Mouse (Mus musculus) small intestine, adult 2 months (tissue): ENCODE data around the gene Asic2. TPM values are rescaled to one million over a fixed set of nuclear protein-coding genes. Genes with fewer than 3 reads are reported as not detected.

Source experiments
- H3K27ac ChIP-seq: fragments of 200-500 bp; 2 replicates; pipeline ENCODE4 v1.5.1; 2012; ENCODE audit warnings: low read depth, low read length, control low read depth, inconsistent platforms; ENCODE audit not compliant: insufficient read depth
- H3K27me3 ChIP-seq: fragments of 200-500 bp; 2 replicates; pipeline ENCODE4 v1.6.1; 2012; ENCODE audit warnings: mild to moderate bottlenecking, moderate library complexity, low read length, inconsistent platforms; ENCODE audit not compliant: control insufficient read depth, insufficient read depth
- H3K36me3 ChIP-seq: fragments of 200-500 bp; 2 replicates; pipeline ENCODE4 v1.6.1; 2012; ENCODE audit warnings: mild to moderate bottlenecking, low read length, control low read depth, inconsistent platforms; ENCODE audit not compliant: control insufficient read depth, insufficient read depth
- H3K4me1 ChIP-seq: fragments of 200-500 bp; 2 replicates; pipeline ENCODE4 v1.6.1; 2012; ENCODE audit warnings: low read length, inconsistent platforms, mixed read lengths; ENCODE audit not compliant: control insufficient read depth, insufficient read depth, insufficient read length
- H3K4me3 ChIP-seq: fragments of 200-500 bp; 2 replicates; pipeline ENCODE4 v1.5.1; 2012; ENCODE audit warnings: low read depth, mild to moderate bottlenecking, control low read depth, inconsistent platforms, low read length, moderate library complexity
- CTCF ChIP-seq: fragments of 200-500 bp; IDR thresholded peaks from 2 replicates; pipeline ENCODE4 v1.5.1; 2012; ENCODE audit warnings: low read depth, mild to moderate bottlenecking, control low read depth, inconsistent platforms, low read length, moderate library complexity, mixed read lengths; ENCODE audit not compliant: insufficient replicate concordance, insufficient read length; ENCODE audit errors: extremely low read depth
- POLR2A ChIP-seq: fragments of 200-500 bp; IDR thresholded peaks from 2 replicates; pipeline ENCODE4 v1.6.1; 2012; ENCODE audit warnings: low read depth, mild to moderate bottlenecking, control low read depth, inconsistent platforms, low read length, moderate library complexity
- WGBS: fragments of 180-500 bp; shearing (Covaris S2); methylation state at CpG from one replicate; pipeline ENCODE4 v1.1.7; 2018; 5-methylcytosine and 5-hydroxymethylcytosine counted together
- polyA plus RNA-seq: library from polyadenylated mRNA; depleted of rRNA; stranded (reverse); fragments of >200 nt; gene quantifications from 2 replicates; pipeline ENCODE4 v1.2.3, GENCODE M21; 2012

Asic2 gene
- polyA plus RNA-seq, 1 experiment = 1.4 TPM

- Histone ChIP-seq H3K4me3 (no peak overlapping the region), H3K36me3 (no peaks in the 10 kb centered on the region), H3K4me1 (no peaks in the 10 kb centered on the region), H3K27me3 (no peaks in the 10 kb centered on the region), H3K27ac (no peak overlapping the region)
- WGBS = 81% methylated on average over 10 of the region's 10 CpGs
- TF ChIP-seq CTCF = no peak
- TF ChIP-seq POLR2A = no peak
Observed at GRCm38 (mm10) chr11:81002769-81003430, 965.4 kb downstream of the Asic2 start.

GRCm38 (mm10) chr11:80995621-80996020 is 972.6 kb downstream of the Asic2 start:
- H3K4me3 ChIP-seq = no peak overlapping the region
- no peak overlapping the region for H3K27ac ChIP-seq
- 75% methylated on average over 5 of the region's 5 CpGs for WGBS
- H3K36me3 ChIP-seq = no peaks in the 10 kb centered on the region
- no peaks in the 10 kb centered on the region for H3K4me1 ChIP-seq
- no peaks in the 10 kb centered on the region for H3K27me3 ChIP-seq
- TF ChIP-seq POLR2A (no peak), CTCF (no peak)

- no peak for TF ChIP-seq POLR2A
- TF ChIP-seq CTCF = no peak
- Histone ChIP-seq H3K27me3 (no peaks in the 10 kb centered on the region), H3K27ac (no peak overlapping the region), H3K4me1 (no peaks in the 10 kb centered on the region), H3K4me3 (no peak overlapping the region), H3K36me3 (no peaks in the 10 kb centered on the region)
- WGBS = 86% methylated on average over 5 of the region's 5 CpGs
Observed at GRCm38 (mm10) chr11:80983530-80983929, 984.7 kb downstream of the Asic2 start.

GRCm38 (mm10) chr11:80976239-80976855 is 991.9 kb downstream of the Asic2 start:
- 47% methylated on average over 9 of the region's 9 CpGs for WGBS
- no peaks in the 10 kb centered on the region for H3K27me3 ChIP-seq
- TF ChIP-seq CTCF (no peak), POLR2A (no peak)
- no peak overlapping the region for H3K27ac ChIP-seq
- H3K4me3 ChIP-seq = no peak overlapping the region
- H3K4me1 ChIP-seq = no peaks in the 10 kb centered on the region
- no peaks in the 10 kb centered on the region for H3K36me3 ChIP-seq

- Histone ChIP-seq H3K4me1 (no peaks in the 10 kb centered on the region), H3K36me3 (no peaks in the 10 kb centered on the region), H3K4me3 (no peak overlapping the region), H3K27ac (no peak overlapping the region), H3K27me3 (no peaks in the 10 kb centered on the region)
- TF ChIP-seq CTCF = no peak
- TF ChIP-seq POLR2A = no peak
- 87% methylated on average over 5 of the region's 5 CpGs for WGBS
Observed at GRCm38 (mm10) chr11:80974616-80975015, 993.6 kb downstream of the Asic2 start.

- WGBS = 60% methylated on average over 6 of the region's 6 CpGs
- H3K4me1 ChIP-seq = no peaks in the 10 kb centered on the region
- no peak overlapping the region for H3K4me3 ChIP-seq
- no peaks in the 10 kb centered on the region for H3K36me3 ChIP-seq
- no peak for TF ChIP-seq POLR2A
- TF ChIP-seq CTCF = no peak
- H3K27me3 ChIP-seq = no peaks in the 10 kb centered on the region
- H3K27ac ChIP-seq = no peak overlapping the region
Observed at GRCm38 (mm10) chr11:80973976-80974375, 994.3 kb downstream of the Asic2 start.

- Histone ChIP-seq H3K36me3 (no peaks in the 10 kb centered on the region), H3K27me3 (no peaks in the 10 kb centered on the region), H3K4me1 (no peaks in the 10 kb centered on the region), H3K4me3 (no peak overlapping the region), H3K27ac (no peak overlapping the region)
- WGBS = 86% methylated on average over 8 of the region's 8 CpGs
- no peak for TF ChIP-seq POLR2A
- TF ChIP-seq CTCF = no peak
Observed at GRCm38 (mm10) chr11:80973273-80973672, 995.0 kb downstream of the Asic2 start.
